ENCODE assay signal across 7 mouse cellular contexts in the genomic region with DNA sequence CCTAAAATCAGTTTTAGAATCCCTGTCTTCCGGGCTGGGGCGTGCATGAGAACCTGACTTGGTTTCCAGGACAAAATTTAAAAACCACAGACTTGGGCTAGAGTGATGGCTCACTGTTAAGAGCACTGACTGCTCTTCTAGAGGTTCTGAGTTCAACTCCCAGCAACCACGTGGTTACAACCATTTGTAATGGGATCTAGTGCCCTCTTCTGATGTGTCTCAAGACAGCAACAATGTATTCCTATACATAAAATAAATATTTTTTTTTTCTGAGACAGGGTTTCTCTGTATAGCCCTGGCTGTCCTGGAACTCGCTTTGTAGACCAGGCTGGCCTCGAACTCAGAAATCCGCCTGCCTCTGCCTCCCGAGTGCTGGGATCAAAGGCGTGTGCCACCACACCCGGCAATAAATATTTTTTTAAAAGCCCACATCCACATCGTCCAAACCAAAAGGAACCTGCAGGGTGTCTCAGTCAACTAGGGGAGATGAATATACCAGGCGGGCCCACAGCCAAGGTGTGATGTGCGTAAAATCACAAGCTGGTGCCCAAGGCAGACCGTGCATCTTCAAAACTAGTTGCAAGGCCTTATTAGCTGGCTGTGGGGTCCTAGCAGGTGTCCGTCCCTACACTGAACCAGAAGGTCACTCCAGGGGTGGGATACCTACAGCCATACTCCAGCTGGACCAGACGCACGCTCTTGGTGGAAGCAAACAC. TPM values are rescaled to one million over a fixed set of nuclear protein-coding genes. Genes with fewer than 3 reads are reported as not detected.
DNase-seq lines count a peak whose midpoint lies in the region; ATAC-seq and TF ChIP-seq lines count a peak whose summit lies in the region.

No protein-coding gene starts in this region.

- WGBS in lung, postnatal 0 days, result 62% methylated on average over 16 of the region's 16 CpGs
- WGBS in limb, embryonic 12.5 days, result 64% methylated on average over 16 of the region's 16 CpGs
- WGBS in stomach, embryonic 14.5 days, result 65% methylated on average over 16 of the region's 16 CpGs

- H3K27me3 ChIP-seq in lung, postnatal 0 days (replicated peaks; ENCODE audit: insufficient read depth, low read length), result no peaks in the 10 kb centered on the region
- H3K27me3 ChIP-seq in limb, embryonic 12.5 days, result no peaks in the 10 kb centered on the region
- H3K27me3 ChIP-seq in stomach, embryonic 14.5 days (ENCODE audit: control insufficient read depth, insufficient read depth, low read length), result no peaks in the 10 kb centered on the region

- TF ChIP-seq EP300 in lung, postnatal 0 days (IDR thresholded peaks at IDR 0.05), result no peak

- H3K4me1 ChIP-seq in lung, postnatal 0 days (ENCODE audit: insufficient read depth, low read depth, low read length), result peaks cover 12% of the 10 kb centered on the region
- H3K4me1 ChIP-seq in embryonic fibroblast, embryonic 13.5 days (ENCODE audit: control insufficient read depth, insufficient read depth, low read length), result no peaks in the 10 kb centered on the region; the same call in 1 of the 2 replicates
- peaks cover 19% of the 10 kb centered on the region for H3K4me1 ChIP-seq in limb, embryonic 12.5 days (replicated peaks)
- H3K4me1 ChIP-seq in stomach, embryonic 14.5 days (ENCODE audit: control insufficient read depth, insufficient read depth, low read length), result peaks cover 9% of the 10 kb centered on the region; the same call in 1 of the 2 replicates

- H3K36me3 ChIP-seq in lung, postnatal 0 days (ENCODE audit: insufficient read depth, low read length), result no peaks in the 10 kb centered on the region; the same call in 1 of the 2 replicates
- H3K36me3 ChIP-seq in limb, embryonic 12.5 days, result peaks cover 34% of the 10 kb centered on the region
- H3K36me3 ChIP-seq in stomach, embryonic 14.5 days (ENCODE audit: control insufficient read depth, insufficient read depth, low read length), result peaks cover 12% of the 10 kb centered on the region

- no peak for ATAC-seq in lung, postnatal 0 days
- ATAC-seq in limb, embryonic 12.5 days (ENCODE audit: insufficient number of reproducible peaks, insufficient read depth, low FRiP score, low TSS enrichment, low read depth), result no peak
- no peak for ATAC-seq in stomach, embryonic 14.5 days (ENCODE audit: insufficient number of reproducible peaks, insufficient read depth, low FRiP score, low read depth)

- no peak for DNase-seq in lung, postnatal 0 days (ENCODE audit: low spot score)
- no peak for DNase-seq in lung, adult 18-20 months
- DNase-seq in right cerebral cortex, postnatal 10 days (ENCODE audit: low spot score in 2 of 2), result no peak
- DNase-seq in thymus, postnatal 36 days, result no peak

- no peak for TF ChIP-seq POLR2A in embryonic fibroblast, embryonic 13.5 days (IDR thresholded peaks at IDR 0.05; ENCODE audit: low read depth, low read length)

- TF ChIP-seq CTCF in lung, postnatal 0 days (IDR thresholded peaks at IDR 0.05), result no peak
- no peak for TF ChIP-seq CTCF in embryonic fibroblast, embryonic 13.5 days (IDR thresholded peaks at IDR 0.05; ENCODE audit: borderline replicate concordance, insufficient read depth, low read length)

- H3K9me3 ChIP-seq in lung, postnatal 0 days (ENCODE audit: low read length), result no peaks in the 10 kb centered on the region
- no peaks in the 10 kb centered on the region for H3K9me3 ChIP-seq in limb, embryonic 12.5 days
- H3K9me3 ChIP-seq in stomach, embryonic 14.5 days (ENCODE audit: control insufficient read depth, low read depth, low read length), result no peaks in the 10 kb centered on the region

- no peak overlapping the region for H3K27ac ChIP-seq in lung, postnatal 0 days (ENCODE audit: low read length)
- no peak overlapping the region for H3K27ac ChIP-seq in embryonic fibroblast, embryonic 13.5 days (ENCODE audit: insufficient read depth, low read length)
- no peak overlapping the region for H3K27ac ChIP-seq in limb, embryonic 12.5 days
- H3K27ac ChIP-seq in stomach, embryonic 14.5 days (ENCODE audit: low read length), result peak overlapping the region; percentile 85

- H3K4me2 ChIP-seq in lung, postnatal 0 days (replicated peaks; ENCODE audit: low read depth, low read length), result peak overlapping the region; percentile 83
- H3K4me2 ChIP-seq in limb, embryonic 12.5 days, result peak overlapping the region; percentile 96
- H3K4me2 ChIP-seq in stomach, embryonic 14.5 days (replicated peaks; ENCODE audit: low read depth, low read length), result peak overlapping the region; percentile 98

- H3K9ac ChIP-seq in lung, postnatal 0 days (replicated peaks; ENCODE audit: low read depth), result peak overlapping the region; percentile 51; the same call in 1 of the 2 replicates
- peak overlapping the region; percentile 69 for H3K9ac ChIP-seq in limb, embryonic 12.5 days (replicated peaks)
- H3K9ac ChIP-seq in stomach, embryonic 14.5 days (replicated peaks; ENCODE audit: low read depth, low read length), result peak overlapping the region; percentile 67; the same call in 1 of the 2 replicates

- H3K4me3 ChIP-seq in lung, postnatal 0 days (ENCODE audit: low read depth, low read length), result peak overlapping the region; percentile 55
- peak overlapping the region; percentile 82 for H3K4me3 ChIP-seq in embryonic fibroblast, embryonic 13.5 days (ENCODE audit: insufficient read depth, low read length)
- H3K4me3 ChIP-seq in limb, embryonic 12.5 days (replicated peaks), result peak overlapping the region; percentile 72
- H3K4me3 ChIP-seq in stomach, embryonic 14.5 days (ENCODE audit: low read depth, low read length), result peak overlapping the region; percentile 78

RNA-seq across cellular contexts. Expression of gene Ctsa, which starts 0.5 kb away (rescaled TPM):
- 146 and 147 TPM in 2 replicates for polyA plus RNA-seq in lung, postnatal 0 days (2015; fragmentation: Nextera tagmentation; extraction: Ambion mirVana)
- polyA plus RNA-seq in embryonic fibroblast, embryonic 13.5 days (2011; ENCODE audit: insufficient read length, low read depth, missing spikeins), result 250 and 288 TPM in 2 replicates
- polyA plus RNA-seq in limb, embryonic 12.5 days (2016; fragmentation: Nextera tagmentation; extraction: Ambion mirVana), result 103 and 107 TPM in 2 replicates
- polyA plus RNA-seq in stomach, embryonic 14.5 days (2014; fragmentation: Nextera tagmentation; extraction: Ambion mirVana), result 130 and 134 TPM in 2 replicates

RNA-seq across cellular contexts. Expression of gene Neurl2, which starts 1.1 kb away (rescaled TPM):
- 5.4 and 6.5 TPM in 2 replicates for polyA plus RNA-seq in lung, postnatal 0 days (2015; fragmentation: Nextera tagmentation; extraction: Ambion mirVana)
- polyA plus RNA-seq in embryonic fibroblast, embryonic 13.5 days (2011; ENCODE audit: insufficient read length, low read depth, missing spikeins), result 5.0 and 7.4 TPM in 2 replicates
- 6.3 and 6.8 TPM in 2 replicates for polyA plus RNA-seq in limb, embryonic 12.5 days (2016; fragmentation: Nextera tagmentation; extraction: Ambion mirVana)
- polyA plus RNA-seq in stomach, embryonic 14.5 days (2014; fragmentation: Nextera tagmentation; extraction: Ambion mirVana), result 6.3 and 8.3 TPM in 2 replicates

RNA-seq across cellular contexts. Expression of gene Spata25, which starts 3.9 kb away (rescaled TPM):
- polyA plus RNA-seq in lung, postnatal 0 days (2015; fragmentation: Nextera tagmentation; extraction: Ambion mirVana), result not detected in 2 replicates
- polyA plus RNA-seq in embryonic fibroblast, embryonic 13.5 days (2011; ENCODE audit: insufficient read length, low read depth, missing spikeins), result not detected in 2 replicates
- polyA plus RNA-seq in limb, embryonic 12.5 days (2016; fragmentation: Nextera tagmentation; extraction: Ambion mirVana), result not detected in 2 replicates
- polyA plus RNA-seq in stomach, embryonic 14.5 days (2014; fragmentation: Nextera tagmentation; extraction: Ambion mirVana), result not detected in 2 replicates

RNA-seq across cellular contexts. Expression of gene Zswim1, which starts 9.7 kb away (rescaled TPM):
- 7.7 and 8.1 TPM in 2 replicates for polyA plus RNA-seq in lung, postnatal 0 days (2015; fragmentation: Nextera tagmentation; extraction: Ambion mirVana)
- polyA plus RNA-seq in embryonic fibroblast, embryonic 13.5 days (2011; ENCODE audit: insufficient read length, low read depth, missing spikeins), result 10.1 and 12.5 TPM in 2 replicates
- polyA plus RNA-seq in limb, embryonic 12.5 days (2016; fragmentation: Nextera tagmentation; extraction: Ambion mirVana), result 17.3 and 20.4 TPM in 2 replicates
- polyA plus RNA-seq in stomach, embryonic 14.5 days (2014; fragmentation: Nextera tagmentation; extraction: Ambion mirVana), result 16.0 and 17.6 TPM in 2 replicates

RNA-seq across cellular contexts. Expression of gene Pltp, which starts 25.3 kb away (rescaled TPM):
- polyA plus RNA-seq in lung, postnatal 0 days (2015; fragmentation: Nextera tagmentation; extraction: Ambion mirVana), result 286 and 314 TPM in 2 replicates
- 26.5 and 39.5 TPM in 2 replicates for polyA plus RNA-seq in embryonic fibroblast, embryonic 13.5 days (2011; ENCODE audit: insufficient read length, low read depth, missing spikeins)
- 32.6 and 37.0 TPM in 2 replicates for polyA plus RNA-seq in limb, embryonic 12.5 days (2016; fragmentation: Nextera tagmentation; extraction: Ambion mirVana)
- 50.6 and 53.2 TPM in 2 replicates for polyA plus RNA-seq in stomach, embryonic 14.5 days (2014; fragmentation: Nextera tagmentation; extraction: Ambion mirVana)
